Mouse (Mus musculus) mesoderm, embryonic 11.5 days (tissue): ENCODE measurements around the gene Unc5cl.

Experiments
- DNase-seq: peaks from one replicate; pipeline ENCODE4 v3.0.0-alpha.2; 2012; ENCODE audit warnings: low read depth, low spot score

The Unc5cl gene

DNA sequence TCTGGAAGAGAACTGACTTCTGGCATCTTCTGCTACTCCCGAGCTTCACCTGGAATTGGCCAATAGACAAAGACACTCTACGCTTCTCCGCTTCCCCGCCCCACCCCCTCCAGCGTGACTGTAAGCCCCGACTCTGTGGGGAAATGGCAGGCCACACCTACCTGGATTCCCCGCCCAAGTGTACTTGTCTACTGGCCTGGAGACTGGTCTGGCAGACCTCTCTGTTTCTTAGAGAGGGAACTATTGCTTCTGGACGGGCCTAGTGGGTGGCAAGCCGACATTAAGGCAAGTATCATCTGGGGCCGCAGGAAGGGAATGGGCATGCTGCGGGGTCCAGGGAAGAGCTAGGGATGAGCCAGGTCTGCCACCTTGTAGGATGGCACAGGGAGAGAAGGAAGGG lies at the start of gene Unc5cl:
Gene Unc5cl (plus strand): TSS at position 214 of the 400 bp plus-strand sequence.
- DNase-seq, result no peak

DNA sequence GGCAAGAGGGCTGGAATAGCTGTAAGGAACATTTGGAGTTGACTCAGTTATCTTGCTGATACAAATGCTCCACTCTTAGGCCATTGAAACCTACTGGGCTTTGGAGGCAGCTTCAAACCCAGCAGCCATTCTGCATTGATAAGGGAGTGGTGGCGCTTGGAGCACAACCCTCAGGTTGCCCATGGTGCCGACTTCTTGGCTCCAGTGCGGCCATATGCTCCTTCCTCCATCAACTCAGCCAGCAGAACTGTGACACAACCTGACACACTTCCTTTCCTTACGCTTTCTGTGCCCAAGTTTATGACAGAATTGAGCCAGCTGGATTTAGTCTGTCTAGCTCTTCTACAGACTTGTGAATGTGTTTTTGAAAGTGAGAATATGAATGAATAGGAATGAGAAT lies 47.5 kb upstream of the Unc5cl start:
- no peak for DNase-seq

DNA sequence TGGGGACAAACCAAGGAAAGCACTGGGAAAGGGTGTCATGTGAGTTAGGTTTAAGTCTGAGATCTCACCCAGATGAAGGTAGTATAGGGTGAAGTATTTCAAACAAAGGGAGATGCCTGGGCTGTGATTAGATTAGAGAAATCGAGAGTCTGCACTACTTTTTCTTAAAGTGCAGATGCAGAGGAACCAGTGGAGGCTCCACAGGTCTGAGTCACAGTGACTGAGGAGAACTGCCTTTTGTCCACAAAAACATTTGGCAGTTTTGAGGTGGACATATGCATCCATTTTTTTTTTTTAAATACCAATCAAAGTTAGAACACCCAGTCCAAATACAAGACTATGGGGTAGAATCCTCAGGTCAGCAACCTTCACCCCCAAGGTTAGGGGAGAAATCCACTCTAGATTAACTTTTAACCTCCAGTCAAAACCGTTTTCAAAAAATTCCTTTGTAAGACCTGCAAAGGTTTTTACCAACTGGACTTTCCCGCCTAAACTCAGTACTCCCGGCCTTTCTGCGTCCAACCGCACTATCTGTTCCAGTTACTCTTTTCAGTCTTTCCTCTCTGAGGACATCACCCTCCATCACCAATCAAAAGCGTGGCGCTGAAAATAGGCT lies 46.7 kb upstream of the Unc5cl start:
- DNase-seq, result no peak

DNA sequence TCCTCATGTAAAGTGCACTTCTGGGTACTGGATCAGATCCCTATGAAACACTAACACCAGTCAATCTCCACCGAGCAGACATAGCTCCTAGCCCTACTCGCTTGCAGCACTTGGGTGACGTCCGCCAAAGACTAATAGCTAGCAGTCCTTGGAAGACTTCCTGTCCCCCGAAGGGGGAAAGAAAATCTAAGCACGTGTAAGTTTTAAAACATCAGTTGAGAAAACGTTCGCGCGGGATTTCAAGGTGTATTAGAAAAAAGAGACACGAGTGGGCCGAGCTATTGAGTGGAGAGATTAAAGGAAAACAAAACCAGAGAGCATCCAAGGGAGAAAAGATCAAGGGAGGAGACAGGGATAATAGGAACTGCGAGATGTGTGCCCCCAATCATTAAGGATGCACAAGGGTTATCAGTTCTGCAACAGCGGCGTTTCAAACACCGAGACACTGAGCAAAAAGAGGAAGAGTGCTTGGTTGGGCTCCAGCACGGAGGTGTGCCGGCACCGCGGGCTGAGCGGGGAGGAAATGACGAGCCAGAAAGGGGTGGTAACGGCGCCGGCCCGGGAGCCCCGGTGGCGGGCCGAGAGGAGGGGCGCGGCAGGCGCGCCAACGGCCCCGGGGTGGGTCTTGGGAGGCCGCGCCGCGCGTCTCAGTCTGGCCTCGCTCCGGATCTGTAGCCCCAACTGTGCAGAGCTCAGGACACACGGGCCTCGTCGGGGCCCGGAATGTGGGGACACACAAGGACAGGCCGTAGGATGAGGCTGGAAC lies 46.0 kb upstream of the Unc5cl start:
- peak; percentile 66 for DNase-seq

DNA sequence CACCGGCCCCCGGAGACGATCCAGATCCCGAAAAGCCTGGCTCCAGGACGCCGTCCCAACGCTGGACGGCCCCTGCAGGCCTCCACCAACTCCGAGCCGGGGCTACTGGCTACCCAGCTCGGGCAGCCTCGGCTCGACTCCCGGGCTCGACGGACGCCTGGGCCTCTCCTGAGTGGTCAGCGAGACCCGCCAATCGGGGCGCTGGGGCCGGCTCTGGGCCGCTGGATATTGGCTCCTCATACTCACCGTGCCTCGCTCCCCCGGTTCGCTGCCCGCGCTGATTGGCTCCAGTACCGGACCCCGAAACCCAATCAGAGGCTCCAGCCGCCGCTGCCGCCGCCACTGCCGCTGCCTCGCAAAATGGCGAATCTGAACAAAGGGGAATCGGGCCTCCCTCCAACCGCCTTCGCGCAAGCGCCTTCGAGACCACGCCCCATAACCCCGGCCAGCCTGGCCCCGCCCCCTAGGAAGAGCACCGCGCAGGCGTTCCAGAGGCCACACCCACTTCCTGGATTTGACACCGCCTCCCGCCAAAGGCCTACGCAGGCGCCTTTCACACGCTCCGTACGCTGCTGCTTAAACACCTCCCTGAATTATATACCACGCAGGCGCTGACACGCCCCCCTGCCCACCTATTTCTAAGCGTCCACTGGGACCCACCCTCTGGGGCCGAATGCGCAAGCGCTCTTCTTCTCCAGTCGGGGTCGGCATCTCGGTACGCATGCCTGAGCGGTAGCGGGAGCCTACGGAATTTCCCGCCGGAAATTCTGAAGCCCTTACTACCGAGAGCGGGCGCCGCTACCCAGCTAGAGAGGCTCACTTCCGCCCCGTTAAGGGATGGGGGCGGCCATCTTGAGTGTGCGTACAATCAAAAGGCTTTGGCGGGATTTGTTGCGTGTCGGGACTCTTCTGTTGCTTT lies 45.1 kb upstream of the Unc5cl start, which contains the start of the genes Nfya and Oard1:
Gene Nfya (minus strand): TSS at position 527 of the 919 bp plus-strand sequence.
Gene Oard1 (plus strand): TSS at position 635 of the 919 bp plus-strand sequence.
- DNase-seq, result peak; percentile 100

DNA sequence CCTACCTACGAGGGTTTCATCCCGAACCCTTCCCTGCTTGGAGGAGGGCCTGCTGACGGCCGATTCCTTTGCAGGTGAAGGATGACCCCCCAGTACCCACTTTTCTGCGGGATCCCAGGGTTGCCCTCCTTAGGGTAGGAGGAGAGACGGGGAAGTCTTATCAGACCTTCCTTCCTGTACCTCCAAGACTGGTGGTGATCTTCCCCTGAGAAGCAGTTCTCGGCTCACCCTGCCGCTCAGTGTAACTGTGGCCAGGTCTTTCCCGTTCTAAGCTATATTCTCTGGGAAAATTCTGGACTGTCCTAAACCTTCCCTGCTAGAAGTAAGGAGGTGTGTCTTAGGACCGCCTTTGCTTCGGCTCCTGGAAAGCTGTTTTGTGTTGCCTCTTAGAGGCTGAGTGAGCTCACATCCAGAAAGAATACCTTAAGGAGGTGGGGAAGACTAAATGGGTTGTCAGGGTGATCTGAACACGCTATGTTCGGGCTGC lies 44.4 kb upstream of the Unc5cl start:
- DNase-seq, result peak; percentile 50

DNA sequence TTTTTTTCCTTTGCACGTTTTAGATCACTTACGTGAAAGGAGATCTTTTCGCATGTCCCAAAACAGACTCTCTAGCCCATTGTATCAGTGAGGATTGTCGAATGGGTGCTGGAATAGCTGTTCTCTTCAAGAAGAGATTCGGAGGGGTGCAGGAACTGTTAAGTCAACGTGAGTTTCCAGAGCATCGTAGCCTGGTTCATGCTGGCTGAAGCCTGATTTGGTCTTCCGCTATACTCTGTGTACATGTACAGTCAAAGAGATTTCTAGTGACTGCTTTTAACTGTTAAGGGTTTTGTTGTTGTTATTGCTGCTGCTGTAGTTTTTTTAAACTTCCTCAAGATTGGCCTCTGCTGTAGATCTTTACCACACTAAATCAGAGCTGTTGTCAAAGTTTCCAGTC lies 43.5 kb upstream of the Unc5cl start:
- DNase-seq, result no peak

DNA sequence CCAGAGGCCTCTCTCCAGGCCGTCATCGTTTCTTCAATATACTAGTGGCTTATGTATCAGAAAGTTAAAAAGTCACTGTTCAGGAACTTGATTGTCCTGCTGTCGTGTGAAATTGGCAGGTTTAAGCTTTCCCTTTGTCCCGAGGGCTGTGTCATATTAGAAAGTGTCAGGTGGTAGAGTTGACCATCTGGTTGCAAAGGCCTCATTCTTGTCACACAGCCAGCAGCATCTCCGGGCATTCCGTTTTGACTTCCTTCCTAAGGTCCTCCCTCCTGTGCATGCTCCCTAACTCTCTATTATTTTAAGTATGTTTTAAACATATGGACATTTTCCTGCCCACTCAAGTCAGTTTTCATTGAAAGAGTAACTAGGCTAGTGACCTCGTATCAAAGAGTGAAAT lies 38.7 kb upstream of the Unc5cl start:
- DNase-seq, result no peak

DNA sequence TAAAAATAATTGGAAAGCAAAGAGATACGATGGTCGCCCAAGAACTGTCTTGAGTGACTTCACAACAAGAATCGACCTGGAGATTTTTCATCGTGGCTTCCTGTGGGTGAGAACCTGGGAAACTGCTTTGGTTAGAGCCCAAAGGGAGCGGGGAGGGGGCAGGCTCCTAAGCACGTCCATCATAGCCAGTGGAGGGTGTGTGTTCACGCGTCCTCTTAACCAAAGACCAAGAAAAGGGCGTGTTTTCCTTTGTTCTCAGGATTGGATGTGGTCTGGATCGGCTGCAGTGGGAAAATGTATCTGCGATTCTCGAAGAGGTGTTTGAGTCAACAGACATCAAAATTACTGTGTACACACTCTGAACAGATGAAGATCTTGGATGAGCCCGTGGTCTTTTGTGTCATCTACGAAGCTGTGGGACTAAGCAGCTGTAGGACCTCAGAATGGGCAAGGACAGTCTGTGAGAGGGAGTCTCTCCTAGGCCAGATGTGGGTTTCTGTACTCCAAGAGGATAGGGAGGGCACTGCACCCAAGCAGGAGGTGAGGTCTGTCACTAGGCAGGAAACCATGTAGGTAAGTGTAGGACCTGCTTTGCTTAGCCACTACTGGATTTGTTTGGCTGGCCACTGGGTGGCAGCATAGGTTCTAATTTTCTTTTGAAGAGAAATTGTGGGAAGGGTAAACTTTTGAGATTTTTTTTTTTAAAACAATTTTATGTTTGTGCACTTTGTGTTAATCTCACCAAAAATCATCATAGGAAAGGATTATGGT lies 38.1 kb upstream of the Unc5cl start:
- peak; percentile 67 for DNase-seq

DNA sequence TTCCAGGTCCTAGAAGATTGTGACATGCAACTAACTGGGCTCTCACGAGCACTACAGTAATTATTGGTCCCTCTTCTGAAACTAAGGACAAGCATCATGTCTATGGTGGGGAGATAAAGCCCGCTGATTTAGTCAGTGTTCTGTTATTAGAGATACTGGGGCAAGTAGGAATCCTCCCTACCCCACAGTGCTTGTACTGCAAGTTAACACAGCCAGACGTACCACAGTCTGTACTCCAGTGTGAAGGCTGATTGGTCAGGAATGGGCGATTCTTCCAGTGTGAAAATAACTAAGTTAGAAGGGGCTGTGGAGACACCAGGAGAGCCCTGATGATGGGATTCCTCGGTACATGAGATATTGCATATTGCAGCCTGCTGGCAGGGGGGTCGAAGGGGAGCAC lies 37.2 kb upstream of the Unc5cl start:
- DNase-seq, result no peak

DNA sequence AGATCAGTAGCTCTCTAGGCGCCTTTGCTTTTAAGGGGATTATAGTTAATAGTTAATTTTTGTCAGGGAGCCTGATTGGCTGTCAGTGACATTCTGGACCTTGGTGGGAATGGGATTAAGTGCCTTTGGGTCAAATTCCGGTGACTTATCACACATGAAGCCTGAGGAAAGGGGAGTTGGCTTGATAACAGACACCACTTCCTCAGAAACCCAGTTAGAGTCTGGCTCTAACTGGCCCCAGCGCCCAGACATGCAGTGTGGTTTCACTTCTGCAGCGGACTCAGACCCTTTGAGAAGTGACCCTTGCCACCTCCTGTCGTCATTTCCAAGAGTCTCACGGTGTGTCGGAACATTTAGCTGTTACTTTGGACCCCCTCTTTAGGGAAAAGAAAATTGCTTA lies 36.5 kb upstream of the Unc5cl start:
- no peak for DNase-seq

DNA sequence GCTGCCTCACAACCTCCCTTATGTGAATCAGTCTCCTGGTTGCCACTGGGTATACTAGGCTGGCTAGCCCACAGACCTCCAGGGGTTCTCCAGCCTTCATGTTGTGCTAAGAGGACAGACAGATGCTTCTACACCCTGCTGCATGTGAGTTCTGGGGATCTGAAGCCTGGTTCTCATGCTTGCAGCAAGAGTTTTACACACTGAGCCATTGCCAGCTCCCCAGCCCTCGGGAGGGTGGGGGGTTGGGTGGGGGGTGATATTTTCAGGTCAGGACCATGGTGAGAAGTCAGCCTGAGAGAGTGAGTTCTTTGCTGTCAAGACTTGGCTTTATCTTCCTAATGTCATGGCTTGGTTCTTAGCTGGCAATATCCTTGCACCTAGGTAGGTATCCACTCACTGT lies 35.9 kb upstream of the Unc5cl start:
- DNase-seq, result no peak

DNA sequence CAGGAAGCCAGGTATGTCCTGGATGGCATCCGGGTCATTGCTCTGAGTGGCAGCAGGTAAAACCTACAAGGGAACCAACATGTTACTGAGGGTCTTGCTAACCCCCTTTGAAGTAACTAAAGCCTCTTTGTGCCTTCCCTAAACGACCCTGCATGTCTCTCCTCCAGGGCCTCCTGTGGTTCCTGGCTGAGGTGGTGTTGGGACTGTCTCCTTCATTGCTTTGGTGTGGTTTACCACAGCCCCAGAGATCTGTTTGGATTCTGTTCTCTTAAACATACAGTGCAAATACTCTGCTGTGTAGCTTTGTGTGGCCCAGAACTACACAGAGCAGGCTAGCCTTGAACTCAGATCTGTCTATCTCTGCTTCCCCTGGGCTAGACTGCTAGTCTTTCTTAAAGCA lies 35.1 kb upstream of the Unc5cl start:
- DNase-seq, result no peak

DNA sequence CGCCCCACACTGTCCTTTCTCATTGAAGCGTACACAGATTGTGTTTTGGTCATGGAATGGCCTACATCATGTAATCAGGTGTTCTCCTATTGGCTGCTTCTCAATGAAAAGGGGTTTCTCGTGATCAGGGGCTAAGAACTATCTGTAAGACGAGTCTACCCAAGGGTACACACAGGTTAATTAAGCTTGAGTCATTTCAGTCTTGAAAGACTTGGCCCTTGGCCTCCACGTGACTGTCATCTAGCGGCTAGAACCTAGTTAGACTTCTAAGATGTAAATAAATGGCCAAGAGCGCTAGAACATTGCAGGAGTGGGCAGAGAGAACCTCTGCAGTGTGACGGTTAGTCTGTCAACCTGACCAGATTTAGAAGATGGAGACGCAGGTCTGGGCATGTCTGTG lies 30.5 kb upstream of the Unc5cl start:
- DNase-seq, result no peak

DNA sequence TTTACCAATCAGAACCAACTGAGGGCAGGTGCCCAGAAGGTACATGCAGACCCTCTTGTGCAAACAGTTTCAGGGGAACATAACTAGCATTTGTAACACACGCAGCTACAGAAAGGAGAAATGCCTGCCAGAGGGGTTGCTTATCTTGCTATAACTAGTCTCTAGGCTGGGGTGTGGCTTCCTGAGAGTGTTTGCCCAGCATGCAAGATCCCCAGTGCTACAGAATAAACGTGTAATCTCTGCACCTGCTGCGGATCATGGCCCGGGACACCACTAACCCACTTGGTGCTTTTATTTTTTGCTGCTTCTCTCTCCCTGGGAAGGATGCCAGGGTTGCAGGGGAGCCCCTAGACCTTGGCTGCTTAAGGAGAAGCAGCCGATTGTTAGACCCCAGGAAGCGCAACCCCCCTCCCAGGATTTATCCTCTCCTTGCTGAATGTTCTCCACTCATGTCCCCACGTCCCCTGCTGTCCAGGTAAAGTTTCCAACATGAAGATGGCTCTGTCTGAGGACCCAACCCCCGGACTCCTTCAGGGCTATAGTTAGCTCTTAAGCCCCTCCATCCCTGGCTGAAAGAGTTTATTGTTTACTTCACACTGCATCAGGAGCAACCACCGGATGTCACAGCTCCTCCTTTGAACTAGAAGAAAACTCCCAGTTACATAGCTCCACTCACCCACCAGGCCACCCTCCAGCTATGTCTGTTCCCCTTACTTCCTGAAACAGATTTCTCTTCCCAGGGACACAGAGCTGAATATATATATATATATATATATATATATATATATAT lies 28.7 kb upstream of the Unc5cl start:
- DNase-seq, result no peak

DNA sequence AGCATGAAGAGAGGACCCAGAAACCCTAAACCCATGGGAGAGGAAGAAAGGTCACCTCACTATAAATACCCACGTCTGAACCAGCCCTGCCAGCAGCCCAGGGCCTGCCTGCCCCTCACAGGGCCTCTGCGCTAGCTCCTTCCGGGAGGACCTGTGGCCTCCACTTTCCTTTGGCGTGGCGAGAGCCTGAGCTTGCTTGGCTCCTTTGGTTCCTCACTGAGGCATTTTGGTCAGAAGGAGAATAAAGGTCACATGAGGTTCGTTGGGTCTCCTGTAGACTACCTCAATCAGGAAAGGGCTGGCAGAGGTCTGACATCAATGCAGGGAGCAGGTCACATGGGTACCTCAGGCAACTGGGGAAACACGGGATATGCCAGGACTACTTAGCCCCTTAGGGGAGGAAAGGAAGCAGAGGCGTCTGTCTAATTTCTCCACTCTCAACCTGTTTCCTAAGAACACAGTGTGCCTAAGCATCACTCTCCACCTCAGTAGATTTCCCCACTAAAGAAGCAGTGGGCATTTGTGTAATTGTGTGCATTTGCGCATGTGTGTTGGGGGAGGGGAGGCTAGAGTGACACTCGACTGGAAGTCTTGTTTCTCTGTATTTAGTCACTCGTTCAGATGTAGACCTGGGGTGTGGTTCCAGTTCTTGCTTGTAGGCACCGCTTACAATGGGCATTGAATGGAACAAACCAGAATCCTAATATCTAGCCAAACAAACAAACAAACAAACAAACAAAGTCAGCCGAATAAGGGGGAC lies 27.5 kb upstream of the Unc5cl start:
- DNase-seq, result no peak

DNA sequence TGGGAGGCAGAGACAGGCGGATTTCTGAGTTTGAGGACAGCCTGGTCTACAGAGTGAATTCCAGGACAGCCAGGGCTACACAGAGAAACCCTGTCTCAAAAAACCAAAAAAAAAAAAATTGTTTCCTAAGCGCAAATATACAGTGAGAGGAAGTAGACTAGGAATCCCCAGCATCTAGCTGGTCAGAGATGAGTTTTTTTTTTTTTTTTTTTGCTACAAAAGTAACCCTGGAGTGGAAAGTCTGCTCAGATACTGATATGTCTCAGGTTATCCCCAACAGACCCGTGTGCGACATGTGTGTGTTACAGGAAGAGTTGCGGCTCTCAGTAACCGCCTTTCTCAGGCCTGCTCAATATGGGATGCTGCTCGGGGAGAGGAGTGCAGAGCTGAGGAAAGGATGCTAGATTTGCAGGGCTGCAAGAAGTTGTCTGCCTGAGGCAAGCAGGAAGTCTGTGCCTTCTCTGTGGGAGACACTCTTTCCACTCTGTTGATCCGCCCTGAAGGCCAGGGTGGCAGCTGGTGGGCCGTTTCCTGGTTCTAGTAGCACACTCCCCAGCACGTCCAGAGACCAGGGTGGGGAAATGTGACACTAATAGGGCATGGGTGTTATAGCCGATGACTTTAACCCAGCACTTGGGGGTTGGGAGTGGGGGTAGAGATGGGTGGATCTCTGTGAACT lies 26.7 kb upstream of the Unc5cl start:
- no peak for DNase-seq

DNA sequence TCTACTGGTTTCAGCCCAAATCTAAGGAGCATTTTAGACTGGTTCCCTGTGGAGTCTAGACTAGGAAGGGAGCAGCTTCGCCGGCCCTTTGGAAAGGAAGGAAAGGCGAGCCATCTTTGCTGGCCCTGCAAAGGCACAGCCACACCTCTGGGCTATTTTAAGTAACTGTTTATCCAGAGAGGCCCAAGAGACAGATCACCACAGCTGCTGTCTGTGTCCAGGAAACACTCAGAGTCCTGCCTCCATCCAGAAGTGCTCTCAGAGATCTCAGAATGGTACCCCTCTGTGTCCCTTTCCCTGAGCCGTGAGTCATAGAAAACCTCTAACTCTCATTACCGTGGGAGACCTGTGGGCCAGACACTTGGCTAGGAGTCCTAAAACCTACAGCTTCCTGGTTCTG lies 24.3 kb upstream of the Unc5cl start:
- no peak for DNase-seq

DNA sequence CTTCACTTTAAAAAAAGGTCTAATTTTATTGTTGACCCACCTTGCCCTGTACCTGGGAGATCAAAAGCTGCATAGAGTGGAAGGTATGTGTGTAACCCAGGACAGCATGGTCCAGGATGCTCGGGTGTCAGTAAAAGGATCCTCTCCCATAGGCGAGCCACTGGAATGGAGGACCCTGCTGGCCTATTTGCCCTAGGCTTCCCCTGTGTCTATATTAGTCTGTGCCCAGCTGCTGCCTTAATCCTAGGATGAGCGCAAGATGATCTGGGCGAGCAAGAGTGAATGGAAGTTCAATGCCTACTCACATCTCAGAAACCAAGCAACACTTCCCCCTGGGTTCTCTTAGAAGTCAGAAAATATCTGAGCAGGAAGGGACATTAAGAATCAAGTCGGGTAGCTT lies 23.6 kb upstream of the Unc5cl start:
- no peak for DNase-seq
